Mouse (Mus musculus) lung, postnatal 36 days (tissue): ENCODE results near the gene Ccdc24.

Experiments
- DNase-seq: peaks from one replicate; pipeline ENCODE4 v3.0.0; 2022; ENCODE audit warnings: mixed read lengths

The Ccdc24 gene

DNA sequence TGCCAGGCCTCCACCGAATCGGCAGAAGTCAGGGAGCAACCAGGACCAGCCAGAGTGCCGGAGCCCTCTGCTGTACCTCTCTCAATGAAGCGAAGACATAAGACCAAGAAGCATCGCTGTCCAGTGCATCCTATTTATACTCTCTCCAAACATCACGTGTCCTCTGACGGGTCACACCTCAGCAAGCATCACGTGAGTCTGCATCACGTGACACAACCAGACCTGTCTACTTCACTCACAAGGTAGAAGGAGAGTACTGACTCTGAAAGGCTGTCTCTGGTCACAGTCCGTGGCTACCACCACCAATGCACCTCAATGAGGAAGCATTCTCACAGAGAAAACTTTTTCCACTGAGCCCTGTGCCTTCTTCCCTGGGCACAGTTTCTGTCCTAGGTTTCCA, 54.3 kb downstream of the Ccdc24 start:
- no peak for DNase-seq

DNA sequence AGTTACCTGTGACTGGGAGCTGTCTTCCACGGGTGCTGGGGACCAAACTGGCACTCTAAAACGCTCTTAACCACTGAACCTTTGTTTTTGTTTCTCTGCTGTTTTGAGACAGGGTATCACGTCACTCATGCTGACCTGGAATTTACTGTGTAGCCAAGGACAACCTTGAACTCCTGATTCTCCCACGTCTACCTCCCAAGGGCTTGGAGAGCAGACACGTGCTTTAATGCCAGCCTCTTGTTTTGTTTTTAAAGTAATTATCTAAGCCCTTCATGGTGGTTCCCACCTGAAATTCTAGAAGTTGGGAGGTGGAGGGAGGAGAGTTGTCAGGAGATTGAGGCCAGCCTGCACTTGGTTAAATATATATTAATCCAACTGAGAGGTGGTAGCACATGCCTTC, 55.6 kb downstream of the Ccdc24 start:
- DNase-seq, result no peak
